Mouse (Mus musculus) testis, adult 2 months (tissue): Measurements from ENCODE around the gene S100a1.

Experiments used
- CTCF ChIP-seq: fragments of 200-500 bp; IDR thresholded peaks from 2 replicates; pipeline ENCODE4 v1.5.1; 2012; ENCODE audit warnings: low read depth, mild to moderate bottlenecking, inconsistent platforms, low read length, moderate library complexity; ENCODE audit not compliant: control insufficient read depth, insufficient read depth, insufficient replicate concordance
- POLR2A ChIP-seq: fragments of 200-500 bp; IDR thresholded peaks from 2 replicates; pipeline ENCODE4 v1.6.1; 2012; ENCODE audit warnings: low read depth, mild to moderate bottlenecking, inconsistent platforms, low read length, moderate library complexity; ENCODE audit not compliant: control insufficient read depth

- no peak for TF ChIP-seq POLR2A
- TF ChIP-seq CTCF: no peak
Measured at GRCm38 (mm10) chr3:90555954-90556353, 41.8 kb upstream of the S100a1 start.
